Mouse (Mus musculus): Measurements from ENCODE around the gene Qpct. TPM values are rescaled to one million over a fixed set of nuclear protein-coding genes. Genes with fewer than 3 reads are reported as not detected.
A peak's percentile ranks its signal among the peaks of the same experiment; 100 is the strongest.
"Not testable (repeated sequence)": the region's sequence is repeated elsewhere in the genome, so short reads cannot be mapped to it uniquely, and the experiment has no call there.

The Qpct gene
- polyA plus RNA-seq, 1 experiment from 2014 or later: 12.6 TPM

GRCm38 (mm10) chr17:79077848-79078146 lies 26.1 kb downstream of the Qpct start:
- H3K4me2 ChIP-seq (replicated peaks): no peak overlapping the region
- no peak overlapping the region for H3K9ac ChIP-seq (replicated peaks)
- 85% methylated on average over 1 of the region's 1 CpGs for WGBS
- no peaks in the 10 kb centered on the region for H3K36me3 ChIP-seq
- no peak overlapping the region for H3K4me3 ChIP-seq (replicated peaks)
- H3K27ac ChIP-seq: no peak overlapping the region
- no peaks in the 10 kb centered on the region for H3K4me1 ChIP-seq (replicated peaks)
- H3K9me3 ChIP-seq: no peaks in the 10 kb centered on the region
- ATAC-seq: no peak
- no peaks in the 10 kb centered on the region for H3K27me3 ChIP-seq

- no peak for ATAC-seq
- H3K27me3 ChIP-seq: no peaks in the 10 kb centered on the region
- no peaks in the 10 kb centered on the region for H3K4me1 ChIP-seq (replicated peaks)
- H3K4me2 ChIP-seq (replicated peaks): no peak overlapping the region
- H3K36me3 ChIP-seq: no peaks in the 10 kb centered on the region
- no peak overlapping the region for H3K27ac ChIP-seq
- no peak overlapping the region for H3K4me3 ChIP-seq (replicated peaks)
- no peak overlapping the region for H3K9ac ChIP-seq (replicated peaks)
- no peaks in the 10 kb centered on the region for H3K9me3 ChIP-seq
- WGBS: 90% methylated on average over 8 of the region's 8 CpGs
These were observed 26.5 kb downstream of the Qpct start for GRCm38 (mm10) chr17:79078248-79078647.

GRCm38 (mm10) chr17:79091710-79092109 lies 40.0 kb downstream of the Qpct start:
- Histone ChIP-seq H3K4me3 (replicated peaks) (no peak overlapping the region), H3K27ac (no peak overlapping the region), H3K9ac (replicated peaks) (no peak overlapping the region), H3K36me3 (no peaks in the 10 kb centered on the region), H3K4me2 (replicated peaks) (no peak overlapping the region), H3K4me1 (replicated peaks) (no peaks in the 10 kb centered on the region), H3K9me3 (no peaks in the 10 kb centered on the region), H3K27me3 (no peaks in the 10 kb centered on the region)
- 68% methylated on average over 1 of the region's 1 CpGs for WGBS
- ATAC-seq: no peak

- WGBS: 78% methylated on average over 5 of the region's 5 CpGs
- H3K27me3 ChIP-seq: no peaks in the 10 kb centered on the region
- H3K4me3 ChIP-seq (replicated peaks): no peak overlapping the region
- no peaks in the 10 kb centered on the region for H3K36me3 ChIP-seq
- H3K27ac ChIP-seq: no peak overlapping the region
- no peak overlapping the region for H3K4me2 ChIP-seq (replicated peaks)
- no peak for ATAC-seq
- no peak overlapping the region for H3K9ac ChIP-seq (replicated peaks)
- no peaks in the 10 kb centered on the region for H3K9me3 ChIP-seq
- no peaks in the 10 kb centered on the region for H3K4me1 ChIP-seq (replicated peaks)
These were observed 41.7 kb downstream of the Qpct start for GRCm38 (mm10) chr17:79093286-79093975.

- Histone ChIP-seq H3K4me3 (replicated peaks) (no peak overlapping the region), H3K9me3 (no peaks in the 10 kb centered on the region), H3K4me2 (replicated peaks) (no peak overlapping the region), H3K9ac (replicated peaks) (no peak overlapping the region), H3K36me3 (no peaks in the 10 kb centered on the region), H3K27me3 (no peaks in the 10 kb centered on the region), H3K4me1 (replicated peaks) (no peaks in the 10 kb centered on the region), H3K27ac (no peak overlapping the region)
- 85% methylated on average over 2 of the region's 2 CpGs for WGBS
- no peak for ATAC-seq
These were observed 43.9 kb downstream of the Qpct start for GRCm38 (mm10) chr17:79095624-79096023.

GRCm38 (mm10) chr17:79099866-79100265 lies 48.2 kb downstream of the Qpct start:
- Histone ChIP-seq H3K4me1 (replicated peaks) (no peaks in the 10 kb centered on the region), H3K27ac (no peak overlapping the region), H3K4me3 (replicated peaks) (no peak overlapping the region), H3K27me3 (no peaks in the 10 kb centered on the region), H3K4me2 (replicated peaks) (no peak overlapping the region), H3K9me3 (no peaks in the 10 kb centered on the region), H3K9ac (replicated peaks) (no peak overlapping the region), H3K36me3 (no peaks in the 10 kb centered on the region)
- WGBS: 88% methylated on average over 4 of the region's 4 CpGs
- no peak for ATAC-seq

GRCm38 (mm10) chr17:79108238-79108637 lies 56.5 kb downstream of the Qpct start:
- Histone ChIP-seq H3K4me2 (replicated peaks) (no peak overlapping the region), H3K4me1 (replicated peaks) (no peaks in the 10 kb centered on the region), H3K27me3 (no peaks in the 10 kb centered on the region), H3K9me3 (no peaks in the 10 kb centered on the region), H3K27ac (no peak overlapping the region), H3K9ac (replicated peaks) (no peak overlapping the region), H3K4me3 (replicated peaks) (no peak overlapping the region), H3K36me3 (no peaks in the 10 kb centered on the region)
- ATAC-seq: no peak
- 85% methylated on average over 6 of the region's 6 CpGs for WGBS

- Histone ChIP-seq H3K9me3 (no peaks in the 10 kb centered on the region), H3K9ac (replicated peaks) (no peak overlapping the region), H3K4me3 (replicated peaks) (no peak overlapping the region), H3K4me1 (replicated peaks) (no peaks in the 10 kb centered on the region), H3K36me3 (no peaks in the 10 kb centered on the region), H3K27me3 (no peaks in the 10 kb centered on the region), H3K4me2 (replicated peaks) (no peak overlapping the region), H3K27ac (no peak overlapping the region)
- ATAC-seq: no peak
- WGBS: 79% methylated on average over 9 of the region's 9 CpGs
These were observed 57.9 kb downstream of the Qpct start for GRCm38 (mm10) chr17:79109576-79109975.

GRCm38 (mm10) chr17:79110936-79111348 lies 59.2 kb downstream of the Qpct start:
- H3K9me3 ChIP-seq: no peaks in the 10 kb centered on the region
- H3K36me3 ChIP-seq: no peaks in the 10 kb centered on the region
- WGBS: 25% methylated on average over 5 of the region's 5 CpGs
- no peaks in the 10 kb centered on the region for H3K27me3 ChIP-seq
- H3K27ac ChIP-seq: no peak overlapping the region
- no peak overlapping the region for H3K4me3 ChIP-seq (replicated peaks)
- H3K9ac ChIP-seq (replicated peaks): no peak overlapping the region
- peak; percentile 89 for ATAC-seq
- no peaks in the 10 kb centered on the region for H3K4me1 ChIP-seq (replicated peaks)
- H3K4me2 ChIP-seq (replicated peaks): no peak overlapping the region

GRCm38 (mm10) chr17:79115248-79115647 lies 63.5 kb downstream of the Qpct start:
- not testable (repeated sequence) for H3K4me3 ChIP-seq (replicated peaks); H3K4me2 ChIP-seq (replicated peaks); H3K4me1 ChIP-seq (replicated peaks); H3K27me3 ChIP-seq; H3K9me3 ChIP-seq; H3K27ac ChIP-seq; H3K9ac ChIP-seq (replicated peaks); H3K36me3 ChIP-seq; ATAC-seq
- WGBS: 58% methylated on average over 9 of the region's 9 CpGs

GRCm38 (mm10) chr17:79119066-79119465 lies 67.4 kb downstream of the Qpct start:
- no peak overlapping the region for H3K4me2 ChIP-seq (replicated peaks)
- no peaks in the 10 kb centered on the region for H3K36me3 ChIP-seq
- no peak for ATAC-seq
- no peak overlapping the region for H3K4me3 ChIP-seq (replicated peaks)
- no peak overlapping the region for H3K27ac ChIP-seq
- H3K4me1 ChIP-seq (replicated peaks): no peaks in the 10 kb centered on the region
- 88% methylated on average over 1 of the region's 1 CpGs for WGBS
- no peak overlapping the region for H3K9ac ChIP-seq (replicated peaks)
- H3K9me3 ChIP-seq: no peaks in the 10 kb centered on the region
- H3K27me3 ChIP-seq: no peaks in the 10 kb centered on the region

- Histone ChIP-seq H3K4me2 (replicated peaks) (no peak overlapping the region), H3K36me3 (no peaks in the 10 kb centered on the region), H3K27ac (no peak overlapping the region), H3K4me1 (replicated peaks) (no peaks in the 10 kb centered on the region), H3K27me3 (no peaks in the 10 kb centered on the region), H3K4me3 (replicated peaks) (no peak overlapping the region), H3K9ac (replicated peaks) (no peak overlapping the region), H3K9me3 (no peaks in the 10 kb centered on the region)
- no peak for ATAC-seq
- 85% methylated on average over 3 of the region's 3 CpGs for WGBS
These were observed 68.6 kb downstream of the Qpct start for GRCm38 (mm10) chr17:79120269-79120668.

GRCm38 (mm10) chr17:79133740-79134139 lies 82.0 kb downstream of the Qpct start:
- Histone ChIP-seq H3K9ac (replicated peaks) (no peak overlapping the region), H3K27ac (no peak overlapping the region), H3K36me3 (no peaks in the 10 kb centered on the region), H3K9me3 (no peaks in the 10 kb centered on the region), H3K27me3 (no peaks in the 10 kb centered on the region), H3K4me1 (replicated peaks) (no peaks in the 10 kb centered on the region), H3K4me3 (replicated peaks) (no peak overlapping the region), H3K4me2 (replicated peaks) (no peak overlapping the region)
- no peak for ATAC-seq
- 60% methylated on average over 8 of the region's 8 CpGs for WGBS

All from midbrain, embryonic 13.5 days (tissue).